Mouse (Mus musculus) monocyte, adult 5-6 weeks (primary cell): ENCODE data around the gene Podxl. TPM values are rescaled to one million over a fixed set of nuclear protein-coding genes. Genes with fewer than 3 reads are reported as not detected.
"Not testable (repeated sequence)": the region's sequence is repeated elsewhere in the genome, so short reads cannot be mapped to it uniquely, and the experiment has no call there.

ENCODE experiments used
- ATAC-seq: fragments of 153-309, 156-312 bp; replicated peaks from 2 replicates; pipeline ENCODE4 v1.8.0; 2017; ENCODE audit warnings: mild to moderate bottlenecking; ENCODE audit not compliant: low TSS enrichment, insufficient number of reproducible peaks, severe bottlenecking, poor library complexity, low FRiP score
- total RNA-seq: library from RNA; stranded (forward); fragments of 200-1000, 200-491, 200-594 nt; gene quantifications from 3 replicates; pipeline ENCODE4 v1.2.3, GENCODE M21; 2017

Gene Podxl
- total RNA-seq, 1 experiment from 2014 or later = 0.10 TPM

- no peak for ATAC-seq
Measured at GRCm38 (mm10) chr6:31575063-31575462, 11.3 kb upstream of the Podxl start.

DNA sequence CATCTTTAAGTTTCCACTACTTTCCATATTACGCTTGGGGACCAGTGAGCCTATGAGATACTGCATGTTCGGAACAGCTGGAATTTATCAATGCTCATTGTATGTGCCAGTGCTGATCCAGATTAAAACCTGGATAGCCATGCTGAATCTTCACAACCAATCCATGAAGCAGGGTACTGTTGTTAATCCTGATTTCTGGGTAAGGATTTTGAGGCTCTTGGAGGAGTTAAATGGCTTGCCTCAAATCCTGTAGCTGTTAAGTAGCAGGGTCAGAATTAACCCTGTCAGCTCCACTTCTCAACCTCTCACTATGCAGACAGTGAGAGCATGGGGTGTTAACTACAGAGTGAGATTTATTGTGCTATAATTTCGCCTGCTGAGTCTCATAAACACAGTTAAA lies 7.7 kb upstream of the Podxl start:
- ATAC-seq = no peak

DNA sequence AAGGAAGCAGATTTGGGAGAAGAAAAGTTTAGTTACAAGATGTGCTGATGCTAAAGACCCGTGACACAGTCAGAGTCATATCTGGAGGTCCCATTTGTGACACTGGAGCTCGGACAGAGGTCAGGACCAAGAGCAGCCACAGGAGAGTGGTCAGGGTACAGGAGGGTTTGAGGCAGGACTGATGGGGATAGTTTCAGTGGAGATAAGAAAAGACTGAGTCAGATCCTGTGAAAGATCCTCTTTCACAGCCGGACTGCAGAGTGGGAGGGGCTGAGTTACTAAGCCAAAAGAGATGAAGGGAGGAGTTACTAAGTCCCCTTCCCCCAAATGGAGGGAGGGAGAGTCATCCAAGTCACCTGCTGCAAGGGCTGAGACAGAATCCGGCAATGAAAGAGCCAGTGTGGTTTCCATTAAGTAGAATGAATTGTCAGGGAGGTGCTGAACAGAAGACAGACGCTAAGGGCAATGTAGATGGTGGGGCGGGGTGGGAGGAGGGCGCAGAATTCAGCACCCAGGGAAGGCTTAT lies 4.4 kb upstream of the Podxl start:
- ATAC-seq = no peak

GRCm38 (mm10) chr6:31567200-31567599 lies 3.4 kb upstream of the Podxl start:
- ATAC-seq = no peak

- no peak for ATAC-seq
Measured at GRCm38 (mm10) chr6:31564901-31565391, 1.2 kb upstream of the Podxl start.

DNA sequence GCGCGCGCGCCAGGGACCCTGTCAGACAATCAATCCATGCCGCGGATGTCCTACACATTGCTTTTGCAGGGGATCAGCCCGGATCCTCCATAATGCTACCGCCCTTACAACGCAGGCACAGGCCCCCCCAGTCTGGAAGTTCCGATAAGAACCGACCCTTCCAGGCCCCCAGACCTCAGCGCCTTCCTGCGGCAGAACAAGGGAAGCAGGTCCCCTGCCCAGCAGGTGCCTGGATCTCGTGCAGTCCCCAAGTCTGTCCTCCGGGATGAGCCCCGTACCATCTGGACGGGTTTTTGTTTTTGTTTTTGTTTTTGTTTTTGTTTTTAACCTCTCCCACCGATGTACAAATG lies 376 bp upstream of the Podxl start:
- no peak for ATAC-seq

DNA sequence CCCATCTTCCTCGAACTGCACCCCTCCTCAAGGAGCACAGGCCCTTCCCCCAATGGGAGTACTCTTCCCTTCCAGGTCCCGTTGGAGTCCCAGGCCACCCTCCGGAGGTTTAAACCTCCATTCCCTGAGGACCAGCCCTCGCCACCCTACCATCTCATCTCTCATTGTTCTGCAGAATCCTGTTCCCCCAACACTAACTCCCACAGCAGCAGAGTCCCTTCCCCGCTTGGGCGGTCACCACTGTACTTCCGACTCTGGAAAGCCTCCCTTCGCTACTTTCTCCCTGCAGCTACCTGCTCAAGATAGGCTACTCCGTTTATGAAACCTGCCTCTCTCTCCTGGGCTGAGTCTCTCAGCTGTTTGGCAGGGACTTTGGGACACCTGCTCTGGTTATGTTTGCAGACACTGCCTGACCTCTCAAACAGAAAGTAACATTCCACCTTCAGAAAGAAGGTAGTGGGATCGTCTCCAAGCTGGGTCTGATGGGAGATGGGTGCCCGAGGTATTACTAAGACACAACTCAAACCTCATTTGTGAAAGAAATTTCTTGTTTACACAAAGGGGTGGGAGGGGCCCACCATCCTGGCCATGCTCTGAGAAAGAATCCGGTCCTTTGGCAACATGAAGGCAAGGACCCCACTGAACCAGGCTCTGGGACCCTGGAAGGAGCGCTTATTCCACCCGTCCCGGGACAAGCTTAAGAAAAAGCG lies 1.3 kb downstream of the Podxl start:
- no peak for ATAC-seq

- not testable (repeated sequence) for ATAC-seq
Measured at GRCm38 (mm10) chr6:31561948-31562347, 1.8 kb downstream of the Podxl start.

DNA sequence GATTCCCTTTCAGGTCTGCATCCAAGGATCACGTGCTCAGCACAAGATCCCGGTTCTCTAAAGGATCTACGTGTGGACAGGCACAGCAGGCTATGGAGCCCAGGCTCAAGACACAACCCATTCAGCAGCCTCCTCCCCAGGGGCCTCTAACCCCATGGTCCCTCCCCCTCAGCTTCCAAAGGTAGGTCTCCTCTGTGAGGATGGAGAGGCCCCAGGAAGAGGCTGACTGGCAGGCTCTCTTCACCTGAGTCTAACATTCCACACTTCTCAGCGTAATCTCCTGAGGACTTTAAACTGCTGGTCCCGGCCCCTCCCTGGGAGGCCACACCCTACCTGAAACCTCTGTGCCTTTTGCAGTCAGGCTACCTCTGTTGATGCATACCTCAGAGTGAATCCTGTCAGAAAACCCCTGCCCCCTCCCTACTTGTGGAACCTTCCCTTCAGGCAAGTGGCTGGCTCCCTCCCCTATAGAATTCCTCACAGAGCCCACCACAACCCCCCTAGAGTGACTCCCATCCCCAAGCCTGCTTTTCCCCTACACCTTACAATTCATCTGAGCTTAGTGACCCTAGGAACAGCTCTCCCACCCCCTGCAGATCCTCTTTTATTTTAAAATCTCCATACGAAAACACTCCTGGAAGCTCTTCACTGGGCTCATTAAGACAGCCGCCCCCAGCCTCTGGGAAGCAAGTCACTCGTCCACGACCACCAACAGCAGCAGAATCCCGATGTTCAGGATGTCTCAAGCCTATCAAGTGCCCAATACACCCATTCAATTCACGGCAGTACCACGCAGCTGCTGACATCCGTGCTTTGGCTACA lies 3.4 kb downstream of the Podxl start:
- ATAC-seq = no peak

- ATAC-seq = no peak
Measured at GRCm38 (mm10) chr6:31556460-31557100, 7.2 kb downstream of the Podxl start.

DNA sequence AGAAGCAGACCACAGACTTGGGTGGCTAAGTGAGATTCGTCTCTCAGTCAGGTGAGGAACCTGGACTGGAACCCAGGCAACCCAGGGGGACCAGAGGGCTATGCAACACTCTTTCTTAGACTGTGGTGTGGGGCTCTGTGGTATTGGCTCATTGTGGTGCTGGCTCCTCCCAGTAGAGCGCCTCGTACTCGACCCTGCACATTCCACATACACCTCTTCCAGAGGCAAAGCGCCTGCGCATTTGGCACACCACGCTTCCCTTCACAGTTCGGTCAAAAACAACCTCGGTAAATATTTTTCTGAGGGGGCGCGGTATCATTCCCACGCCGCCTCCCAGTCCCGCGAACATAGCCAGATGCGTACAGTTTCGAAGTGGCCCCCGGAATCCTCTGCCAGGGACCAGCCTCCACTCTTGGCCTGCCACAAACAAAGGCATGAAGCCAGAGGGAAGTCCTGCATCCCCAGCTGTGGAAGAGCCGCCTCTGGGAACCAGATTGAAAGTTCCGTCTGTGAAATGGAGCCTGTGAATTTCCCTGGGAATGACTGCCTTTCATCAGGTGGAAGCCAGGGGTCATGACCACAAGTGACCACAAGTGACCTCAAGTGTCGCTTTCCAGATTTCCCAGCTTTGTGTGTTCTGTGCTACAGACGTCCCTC lies 12.8 kb downstream of the Podxl start:
- no peak for ATAC-seq

DNA sequence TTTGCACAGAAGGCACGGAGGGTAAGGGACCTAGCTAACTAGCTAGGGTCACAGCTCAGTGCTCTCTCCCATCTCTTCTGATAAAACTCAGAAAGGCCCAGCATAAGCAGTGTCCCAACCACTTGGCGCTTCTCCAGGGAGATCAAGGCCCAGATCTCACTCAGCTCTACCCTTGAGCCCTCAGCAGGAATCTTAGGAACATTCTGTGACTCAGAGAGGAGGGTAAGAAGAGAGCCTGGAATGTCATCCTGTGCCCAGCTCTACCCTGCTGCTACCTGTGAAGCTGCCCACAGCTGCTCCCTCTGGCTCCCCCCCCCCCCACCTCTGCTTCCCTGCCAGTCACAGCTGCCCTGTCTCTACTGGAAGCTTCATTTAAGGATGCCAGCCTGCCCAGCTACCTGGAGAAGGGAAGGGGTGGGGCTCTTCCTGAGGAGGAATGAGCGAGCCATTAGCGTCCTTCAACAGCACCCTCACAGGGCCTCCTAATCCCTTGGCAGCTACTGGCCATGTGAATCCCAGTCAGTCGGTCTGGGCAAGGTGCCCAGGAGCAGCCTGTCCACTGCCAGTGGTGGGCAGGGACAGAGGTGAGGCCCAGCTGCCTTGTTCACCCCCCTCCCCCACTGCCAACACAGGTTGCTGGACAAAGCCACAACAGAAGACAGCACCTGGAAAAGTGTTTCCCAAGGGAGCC lies 14.3 kb downstream of the Podxl start:
- no peak for ATAC-seq

DNA sequence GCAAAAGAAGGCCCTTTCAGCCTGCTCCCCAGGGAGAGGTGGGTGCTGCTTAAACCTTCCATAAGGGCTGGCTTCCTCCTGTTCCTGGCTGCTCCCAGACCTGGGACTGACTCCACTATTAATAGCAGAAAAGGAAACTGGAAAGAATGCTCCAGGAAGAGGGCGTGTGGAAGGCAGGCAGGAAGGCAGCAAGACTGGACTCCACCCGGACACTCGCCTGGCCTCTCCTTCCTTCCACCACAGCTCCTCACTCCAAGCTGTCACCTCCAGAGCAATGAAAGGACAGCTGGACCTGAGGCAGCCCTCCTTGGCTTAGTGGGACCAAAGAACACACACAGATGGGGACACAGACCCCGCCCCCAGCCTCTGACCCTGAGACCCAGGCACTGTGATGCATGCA lies 19.5 kb downstream of the Podxl start:
- no peak for ATAC-seq

DNA sequence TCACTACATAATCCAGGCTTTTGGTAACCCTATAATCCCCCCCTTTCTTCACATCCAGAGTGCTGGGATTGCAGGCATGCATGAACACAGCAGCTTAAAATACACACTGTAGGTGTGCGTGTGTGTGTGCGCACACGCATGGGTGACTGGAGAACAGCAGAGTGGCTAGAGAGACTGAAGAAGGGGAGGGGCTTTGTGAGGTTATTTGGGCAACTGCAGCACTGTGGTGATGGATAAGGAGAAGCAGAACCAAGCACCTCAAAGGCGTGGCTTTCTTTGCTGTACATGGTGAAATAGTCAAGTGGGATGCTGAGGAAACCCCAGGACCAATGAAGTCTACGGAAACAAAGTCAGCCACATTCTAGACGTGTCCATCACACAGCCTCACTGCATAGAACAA lies 23.8 kb downstream of the Podxl start:
- no peak for ATAC-seq

- ATAC-seq = no peak
Measured at GRCm38 (mm10) chr6:31538112-31538511, 25.7 kb downstream of the Podxl start.

DNA sequence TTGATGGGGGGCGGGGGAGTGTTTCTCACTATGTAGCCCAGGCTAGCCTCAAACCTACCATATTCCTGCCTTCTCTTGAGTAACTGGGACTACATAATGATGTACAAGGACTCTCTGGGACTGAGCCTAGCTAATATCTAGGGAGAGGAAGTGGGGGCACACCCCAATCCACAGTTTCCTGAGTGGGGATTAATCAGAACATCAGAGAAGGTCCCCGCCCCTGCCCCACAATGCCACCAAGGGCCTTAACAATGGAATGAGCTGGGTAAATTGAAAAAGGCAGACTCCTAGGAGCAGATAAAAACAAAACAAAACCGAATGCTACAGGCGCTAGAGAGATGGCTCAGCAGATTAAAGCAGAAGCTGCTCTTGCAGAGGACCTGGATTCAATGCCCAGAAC lies 26.6 kb downstream of the Podxl start:
- ATAC-seq = no peak

DNA sequence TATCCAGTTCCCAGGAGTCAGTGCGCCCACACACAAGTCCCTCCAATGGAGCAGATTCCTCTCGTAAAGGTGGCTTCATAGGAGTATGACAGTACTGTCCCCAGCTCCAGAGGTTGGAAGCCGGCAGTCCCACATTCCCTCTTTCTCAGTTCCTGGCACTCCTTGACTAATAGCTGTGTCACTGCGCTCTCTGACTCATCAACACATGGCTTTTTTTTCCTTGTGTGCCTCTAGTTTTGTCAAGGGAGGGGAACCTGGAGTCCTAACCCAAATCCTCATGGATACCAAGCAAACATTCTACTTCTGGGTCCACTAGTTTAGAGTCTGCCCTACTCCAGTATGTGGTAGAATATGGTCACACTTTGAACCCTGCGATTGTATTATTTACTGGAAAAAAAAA lies 29.1 kb downstream of the Podxl start:
- no peak for ATAC-seq

DNA sequence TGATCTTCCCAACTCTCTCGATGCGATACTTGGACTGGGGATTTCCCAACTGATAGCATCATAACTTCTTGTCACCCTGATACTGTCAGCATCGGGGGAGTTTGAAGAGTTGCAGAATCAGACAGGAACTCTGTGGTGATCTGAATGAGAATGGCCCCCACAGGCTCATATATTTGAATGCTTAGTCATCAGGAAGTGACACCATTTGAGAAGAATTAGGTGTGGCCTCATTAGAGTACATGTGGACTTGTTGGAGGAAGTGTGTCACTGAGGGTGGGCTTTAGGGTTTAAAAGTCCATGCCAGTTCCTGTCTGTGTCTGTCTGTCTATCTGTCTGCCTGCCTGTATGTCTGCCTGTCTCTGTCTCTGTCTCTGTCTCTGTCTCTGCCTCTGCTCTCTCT lies 31.9 kb downstream of the Podxl start:
- no peak for ATAC-seq
